Mouse (Mus musculus) 3T3-L1 (cell line): ENCODE measurements around the gene Chchd10.

ENCODE experiments used
- DNase-seq: peaks from one replicate; pipeline ENCODE4 v3.0.0-alpha.2; 2015; ENCODE audit warnings: low read depth, low spot score

Gene Chchd10

GRCm38 (mm10) chr10:75949053-75950045 lies 16.4 kb downstream of the Chchd10 start:
- no peak for DNase-seq

- DNase-seq = no peak
Observed at GRCm38 (mm10) chr10:75950791-75951210, 17.9 kb downstream of the Chchd10 start.

GRCm38 (mm10) chr10:75951424-75952050 lies 18.6 kb downstream of the Chchd10 start:
- peak; percentile 77 for DNase-seq

- DNase-seq = no peak
Observed at GRCm38 (mm10) chr10:75954381-75954811, 21.5 kb downstream of the Chchd10 start, which contains the start of gene Gm5134. Gene Gm5134 (plus strand): TSS chr10:75954514.

GRCm38 (mm10) chr10:75973846-75974245 lies 40.9 kb downstream of the Chchd10 start:
- no peak for DNase-seq

GRCm38 (mm10) chr10:75975216-75975615 lies 42.3 kb downstream of the Chchd10 start:
- DNase-seq = peak; percentile 62

- DNase-seq = no peak
Observed at GRCm38 (mm10) chr10:75978119-75978834, 45.3 kb downstream of the Chchd10 start.

GRCm38 (mm10) chr10:75978835-75979157 lies 45.9 kb downstream of the Chchd10 start:
- no peak for DNase-seq

GRCm38 (mm10) chr10:75979432-75979831 lies 46.5 kb downstream of the Chchd10 start:
- DNase-seq = no peak
